Mouse (Mus musculus): ENCODE data around the gene Uqcrq. TPM values are rescaled to one million over a fixed set of nuclear protein-coding genes. Genes with fewer than 3 reads are reported as not detected.

Gene Uqcrq
- polyA plus RNA-seq, 1 experiment from 2014 or later: 1,231 TPM

DNA sequence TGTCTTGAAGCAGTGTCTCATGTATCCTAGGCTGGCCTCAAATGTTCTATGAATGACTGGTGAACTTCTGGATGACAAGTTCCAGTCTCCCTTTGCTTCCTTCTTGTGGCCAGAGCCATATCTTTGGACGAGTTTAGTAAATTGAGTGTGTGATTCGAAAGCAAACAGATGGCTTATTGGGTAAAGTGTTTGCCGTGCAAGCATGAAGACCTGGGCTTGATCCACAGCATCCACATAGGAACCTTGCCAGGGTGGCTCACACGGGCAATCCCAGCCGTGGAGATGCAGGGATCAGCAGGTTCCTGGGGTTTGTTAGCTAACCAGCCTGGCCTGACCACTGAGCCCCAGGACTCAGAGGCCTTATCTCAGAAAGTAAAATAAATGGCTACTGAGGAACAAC lies 22.4 kb upstream of the Uqcrq start:
- Histone ChIP-seq H3K9me3 (replicated peaks; ENCODE audit: low read length) (no peaks in the 10 kb centered on the region), H3K4me3 (replicated peaks; ENCODE audit: low read depth, low read length) (no peak overlapping the region), H3K36me3 (ENCODE audit: insufficient read depth, low read length) (no peaks in the 10 kb centered on the region), H3K27me3 (ENCODE audit: insufficient read depth, low read length) (no peaks in the 10 kb centered on the region), H3K4me2 (ENCODE audit: low read length) (no peak overlapping the region), H3K4me1 (replicated peaks; ENCODE audit: insufficient read depth, low read length) (no peaks in the 10 kb centered on the region; the same call in 1 of the 2 replicates), H3K9ac (ENCODE audit: low read depth, low read length) (no peak overlapping the region), H3K27ac (no peak overlapping the region)
- ATAC-seq (replicated peaks; ENCODE audit: low FRiP score, low read depth) (no peak), DNase-seq (ENCODE audit: low spot score) (no peak)
- 88% methylated on average over 5 of the region's 5 CpGs for WGBS
- no peak for TF ChIP-seq CTCF (IDR thresholded peaks at IDR 0.05; ENCODE audit: low read depth)

GRCm38 (mm10) chr11:53452396-53452795 lies 21.8 kb upstream of the Uqcrq start:
- no peak for DNase-seq (ENCODE audit: low spot score)
- 94% methylated on average over 9 of the region's 9 CpGs for WGBS

GRCm38 (mm10) chr11:53451361-53451760 lies 20.7 kb upstream of the Uqcrq start:
- no peak for ATAC-seq (replicated peaks; ENCODE audit: low FRiP score, low read depth)
- Histone ChIP-seq H3K4me1 (replicated peaks; ENCODE audit: insufficient read depth, low read length) (no peaks in the 10 kb centered on the region), H3K27ac (no peak overlapping the region), H3K27me3 (ENCODE audit: insufficient read depth, low read length) (no peaks in the 10 kb centered on the region), H3K9me3 (replicated peaks; ENCODE audit: low read length) (no peaks in the 10 kb centered on the region), H3K36me3 (ENCODE audit: insufficient read depth, low read length) (no peaks in the 10 kb centered on the region), H3K9ac (ENCODE audit: low read depth, low read length) (no peak overlapping the region), H3K4me3 (replicated peaks; ENCODE audit: low read depth, low read length) (no peak overlapping the region), H3K4me2 (ENCODE audit: low read length) (no peak overlapping the region)
- 40% methylated on average over 2 of the region's 2 CpGs for WGBS
- no peak for TF ChIP-seq CTCF (IDR thresholded peaks at IDR 0.05; ENCODE audit: low read depth)
- no peak for DNase-seq (ENCODE audit: low spot score)

More at GRCm38 (mm10) chr11:53452396-53452795, 21.8 kb upstream of the Uqcrq start:
- no peak overlapping the region for H3K4me3 ChIP-seq (replicated peaks; ENCODE audit: low read depth, low read length)
- no peaks in the 10 kb centered on the region for H3K27me3 ChIP-seq (ENCODE audit: insufficient read depth, low read length)
- H3K4me2 ChIP-seq (ENCODE audit: low read length): no peak overlapping the region
- H3K4me1 ChIP-seq (replicated peaks; ENCODE audit: insufficient read depth, low read length): no peaks in the 10 kb centered on the region; the same call in 1 of the 2 replicates
- H3K9me3 ChIP-seq (replicated peaks; ENCODE audit: low read length): no peaks in the 10 kb centered on the region
- H3K36me3 ChIP-seq (ENCODE audit: insufficient read depth, low read length): no peaks in the 10 kb centered on the region
- H3K9ac ChIP-seq (ENCODE audit: low read depth, low read length): no peak overlapping the region
- no peak overlapping the region for H3K27ac ChIP-seq
- no peak for TF ChIP-seq CTCF (IDR thresholded peaks at IDR 0.05; ENCODE audit: low read depth)
- no peak for ATAC-seq (replicated peaks; ENCODE audit: low FRiP score, low read depth)

GRCm38 (mm10) chr11:53450070-53450705 lies 19.6 kb upstream of the Uqcrq start:
- WGBS: 21% methylated on average over 15 of the region's 15 CpGs
- ATAC-seq (replicated peaks; ENCODE audit: low FRiP score, low read depth) (no peak), DNase-seq (ENCODE audit: low spot score) (no peak)
- no peak for TF ChIP-seq CTCF (IDR thresholded peaks at IDR 0.05; ENCODE audit: low read depth)
- Histone ChIP-seq H3K4me3 (replicated peaks; ENCODE audit: low read depth, low read length) (no peak overlapping the region), H3K4me2 (ENCODE audit: low read length) (no peak overlapping the region), H3K9ac (ENCODE audit: low read depth, low read length) (no peak overlapping the region), H3K36me3 (ENCODE audit: insufficient read depth, low read length) (no peaks in the 10 kb centered on the region), H3K9me3 (replicated peaks; ENCODE audit: low read length) (no peaks in the 10 kb centered on the region), H3K27ac (no peak overlapping the region), H3K27me3 (ENCODE audit: insufficient read depth, low read length) (no peaks in the 10 kb centered on the region), H3K4me1 (replicated peaks; ENCODE audit: insufficient read depth, low read length) (no peaks in the 10 kb centered on the region)

DNA sequence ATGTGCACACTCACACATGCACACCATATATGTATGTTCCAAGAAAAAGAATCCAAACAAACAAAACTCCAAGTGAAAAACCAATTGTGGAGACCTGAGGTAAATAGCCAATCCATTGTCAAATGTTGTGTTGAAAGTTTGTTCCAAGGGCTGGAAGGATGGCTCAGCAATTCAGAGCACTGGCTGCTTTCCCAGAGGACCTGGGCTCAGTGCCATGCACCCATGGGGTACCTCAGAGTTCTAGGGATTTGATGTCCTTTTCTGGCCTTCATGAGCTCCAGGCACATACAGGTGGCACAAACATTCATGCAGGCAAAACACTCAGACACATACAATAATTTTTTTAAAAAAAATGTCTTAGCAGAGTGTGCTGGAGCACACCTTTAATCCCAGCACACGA lies 17.9 kb upstream of the Uqcrq start:
- H3K4me1 ChIP-seq (replicated peaks; ENCODE audit: insufficient read depth, low read length): no peaks in the 10 kb centered on the region
- no peaks in the 10 kb centered on the region for H3K36me3 ChIP-seq (ENCODE audit: insufficient read depth, low read length)
- no peaks in the 10 kb centered on the region for H3K9me3 ChIP-seq (replicated peaks; ENCODE audit: low read length)
- WGBS: 76% methylated on average over 1 of the region's 1 CpGs
- H3K4me2 ChIP-seq (ENCODE audit: low read length): no peak overlapping the region
- TF ChIP-seq CTCF (IDR thresholded peaks at IDR 0.05; ENCODE audit: low read depth): no peak
- no peak overlapping the region for H3K4me3 ChIP-seq (replicated peaks; ENCODE audit: low read depth, low read length)
- ATAC-seq (replicated peaks; ENCODE audit: low FRiP score, low read depth): no peak
- no peak for DNase-seq (ENCODE audit: low spot score)
- H3K27ac ChIP-seq: no peak overlapping the region
- H3K27me3 ChIP-seq (ENCODE audit: insufficient read depth, low read length): no peaks in the 10 kb centered on the region
- H3K9ac ChIP-seq (ENCODE audit: low read depth, low read length): no peak overlapping the region

DNA sequence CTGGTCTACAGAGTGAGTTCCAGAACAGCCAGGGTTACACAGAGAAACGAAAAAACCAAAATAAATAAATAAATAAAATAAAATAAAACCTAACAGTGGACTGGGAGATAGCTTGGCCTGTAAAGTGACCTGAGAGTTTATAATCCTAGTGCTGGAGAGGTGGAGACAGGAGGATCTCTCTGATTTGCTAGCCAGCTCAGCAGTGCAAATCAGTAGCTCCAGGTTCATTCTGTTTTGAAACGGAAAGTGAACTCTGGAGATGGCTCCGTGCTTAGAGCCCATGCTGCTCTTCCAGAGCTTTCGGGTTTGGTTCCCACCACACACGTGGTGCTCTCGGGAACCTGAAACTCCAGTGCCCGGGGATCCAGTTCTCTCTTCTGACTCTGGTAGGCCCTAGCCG lies 17.4 kb upstream of the Uqcrq start:
- Histone ChIP-seq H3K4me2 (ENCODE audit: low read length) (no peak overlapping the region), H3K9ac (ENCODE audit: low read depth, low read length) (no peak overlapping the region), H3K4me1 (replicated peaks; ENCODE audit: insufficient read depth, low read length) (no peaks in the 10 kb centered on the region), H3K4me3 (replicated peaks; ENCODE audit: low read depth, low read length) (no peak overlapping the region), H3K27ac (no peak overlapping the region), H3K9me3 (replicated peaks; ENCODE audit: low read length) (no peaks in the 10 kb centered on the region), H3K36me3 (ENCODE audit: insufficient read depth, low read length) (no peaks in the 10 kb centered on the region), H3K27me3 (ENCODE audit: insufficient read depth, low read length) (no peaks in the 10 kb centered on the region)
- 89% methylated on average over 8 of the region's 8 CpGs for WGBS
- DNase-seq (ENCODE audit: low spot score) (no peak), ATAC-seq (replicated peaks; ENCODE audit: low FRiP score, low read depth) (no peak)
- TF ChIP-seq CTCF (IDR thresholded peaks at IDR 0.05; ENCODE audit: low read depth): no peak

- no peaks in the 10 kb centered on the region for H3K36me3 ChIP-seq (ENCODE audit: insufficient read depth, low read length)
- ATAC-seq (replicated peaks; ENCODE audit: low FRiP score, low read depth): no peak
- H3K9me3 ChIP-seq (replicated peaks; ENCODE audit: low read length): no peaks in the 10 kb centered on the region
- no peaks in the 10 kb centered on the region for H3K4me1 ChIP-seq (replicated peaks; ENCODE audit: insufficient read depth, low read length)
- no peak overlapping the region for H3K27ac ChIP-seq
- no peak overlapping the region for H3K9ac ChIP-seq (ENCODE audit: low read depth, low read length)
- no peak for TF ChIP-seq CTCF (IDR thresholded peaks at IDR 0.05; ENCODE audit: low read depth)
- 91% methylated on average over 13 of the region's 13 CpGs for WGBS
- no peaks in the 10 kb centered on the region for H3K27me3 ChIP-seq (ENCODE audit: insufficient read depth, low read length)
- no peak overlapping the region for H3K4me3 ChIP-seq (replicated peaks; ENCODE audit: low read depth, low read length)
- no peak overlapping the region for H3K4me2 ChIP-seq (ENCODE audit: low read length)
- DNase-seq (ENCODE audit: low spot score): no peak
Measured at GRCm38 (mm10) chr11:53446183-53446582, 15.6 kb upstream of the Uqcrq start.

All from kidney, postnatal 0 days (tissue).